Mouse (Mus musculus): ENCODE results near the gene Atp5c1. TPM values are rescaled to one million over a fixed set of nuclear protein-coding genes. Genes with fewer than 3 reads are reported as not detected.

The Atp5c1 gene
- polyA plus RNA-seq, 1 experiment from 2014 or later, result 699 TPM

- Histone ChIP-seq H3K27ac (ENCODE audit: low read depth, low read length) (no peak overlapping the region), H3K4me2 (ENCODE audit: low read length) (no peak overlapping the region), H3K9ac (ENCODE audit: low read length) (no peak overlapping the region), H3K36me3 (ENCODE audit: control insufficient read depth, insufficient read depth, low read length) (no peaks in the 10 kb centered on the region), H3K27me3 (replicated peaks; ENCODE audit: control insufficient read depth, insufficient read depth, low read length) (no peaks in the 10 kb centered on the region), H3K9me3 (replicated peaks; ENCODE audit: control insufficient read depth, low read length) (no peaks in the 10 kb centered on the region), H3K4me3 (ENCODE audit: low read depth, low read length) (no peak overlapping the region), H3K4me1 (ENCODE audit: control insufficient read depth, insufficient read depth, low read length) (no peaks in the 10 kb centered on the region)
- WGBS, result 73% methylated on average over 2 of the region's 2 CpGs
- DNase-seq (ENCODE audit: low spot score), result no peak
- no peak for ATAC-seq
Measured at GRCm38 (mm10) chr2:10100471-10100870, 20.2 kb upstream of the Atp5c1 start.

DNA sequence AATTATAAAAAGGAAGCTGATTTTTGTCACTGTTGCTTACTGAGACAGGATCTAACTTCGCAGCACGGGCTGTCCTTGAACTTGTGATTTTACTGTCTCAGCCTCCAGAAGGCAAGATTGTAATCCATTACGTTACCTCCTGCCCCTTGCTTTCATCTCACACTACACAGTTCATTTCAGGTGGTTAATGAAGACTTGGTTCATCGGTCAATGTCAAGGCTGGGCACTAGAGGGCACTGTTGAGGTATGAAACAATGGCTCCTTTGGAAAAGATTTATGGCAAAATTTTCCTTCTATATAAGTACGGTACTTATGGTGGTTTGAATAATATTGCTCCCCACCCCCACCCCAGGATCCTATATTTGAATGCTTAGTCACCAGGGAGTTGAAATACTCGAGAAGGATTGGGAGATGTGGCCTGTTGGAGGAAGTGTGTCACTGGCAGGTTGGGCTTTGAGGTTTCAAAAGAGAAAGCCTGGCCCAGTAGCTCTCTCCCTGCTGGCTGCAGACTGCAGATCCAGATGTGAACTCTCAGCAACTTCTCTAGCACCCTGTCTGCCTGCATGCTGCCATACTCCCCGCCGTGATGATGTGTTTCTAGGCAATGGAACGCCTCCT, 18.4 kb upstream of the Atp5c1 start:
- no peaks in the 10 kb centered on the region for H3K36me3 ChIP-seq (ENCODE audit: control insufficient read depth, insufficient read depth, low read length)
- H3K9me3 ChIP-seq (replicated peaks; ENCODE audit: control insufficient read depth, low read length), result no peaks in the 10 kb centered on the region
- no peak overlapping the region for H3K4me2 ChIP-seq (ENCODE audit: low read length)
- no peak overlapping the region for H3K4me3 ChIP-seq (ENCODE audit: low read depth, low read length)
- ATAC-seq (peak; percentile 60), DNase-seq (ENCODE audit: low spot score) (peak; percentile 78)
- H3K4me1 ChIP-seq (ENCODE audit: control insufficient read depth, insufficient read depth, low read length), result no peaks in the 10 kb centered on the region
- H3K27me3 ChIP-seq (replicated peaks; ENCODE audit: control insufficient read depth, insufficient read depth, low read length), result no peaks in the 10 kb centered on the region
- WGBS, result 32% methylated on average over 9 of the region's 9 CpGs
- no peak overlapping the region for H3K27ac ChIP-seq (ENCODE audit: low read depth, low read length)
- no peak overlapping the region for H3K9ac ChIP-seq (ENCODE audit: low read length)

- WGBS, result 92% methylated on average over 14 of the region's 14 CpGs
- no peaks in the 10 kb centered on the region for H3K27me3 ChIP-seq (replicated peaks; ENCODE audit: control insufficient read depth, insufficient read depth, low read length)
- H3K36me3 ChIP-seq (ENCODE audit: control insufficient read depth, insufficient read depth, low read length), result peaks cover 33% of the 10 kb centered on the region
- no peaks in the 10 kb centered on the region for H3K9me3 ChIP-seq (replicated peaks; ENCODE audit: control insufficient read depth, low read length)
- no peak for DNase-seq (ENCODE audit: low spot score)
- no peak overlapping the region for H3K9ac ChIP-seq (ENCODE audit: low read length)
- H3K27ac ChIP-seq (ENCODE audit: low read depth, low read length), result no peak overlapping the region
- H3K4me2 ChIP-seq (ENCODE audit: low read length), result no peak overlapping the region
- no peaks in the 10 kb centered on the region for H3K4me1 ChIP-seq (ENCODE audit: control insufficient read depth, insufficient read depth, low read length)
- H3K4me3 ChIP-seq (ENCODE audit: low read depth, low read length), result no peak overlapping the region
- ATAC-seq, result no peak
Measured at GRCm38 (mm10) chr2:10094327-10095100, 14.2 kb upstream of the Atp5c1 start.

GRCm38 (mm10) chr2:10087256-10087850, 7.0 kb upstream of the Atp5c1 start:
- DNase-seq (ENCODE audit: low spot score) (no peak), ATAC-seq (no peak)
- Histone ChIP-seq H3K27ac (ENCODE audit: low read depth, low read length) (no peak overlapping the region), H3K4me2 (ENCODE audit: low read length) (no peak overlapping the region), H3K4me1 (ENCODE audit: control insufficient read depth, insufficient read depth, low read length) (no peaks in the 10 kb centered on the region), H3K36me3 (ENCODE audit: control insufficient read depth, insufficient read depth, low read length) (peaks cover 44% of the 10 kb centered on the region), H3K9me3 (replicated peaks; ENCODE audit: control insufficient read depth, low read length) (no peaks in the 10 kb centered on the region), H3K9ac (ENCODE audit: low read length) (no peak overlapping the region), H3K4me3 (ENCODE audit: low read depth, low read length) (no peak overlapping the region), H3K27me3 (replicated peaks; ENCODE audit: control insufficient read depth, insufficient read depth, low read length) (no peaks in the 10 kb centered on the region)
- 91% methylated on average over 8 of the region's 8 CpGs for WGBS

DNA sequence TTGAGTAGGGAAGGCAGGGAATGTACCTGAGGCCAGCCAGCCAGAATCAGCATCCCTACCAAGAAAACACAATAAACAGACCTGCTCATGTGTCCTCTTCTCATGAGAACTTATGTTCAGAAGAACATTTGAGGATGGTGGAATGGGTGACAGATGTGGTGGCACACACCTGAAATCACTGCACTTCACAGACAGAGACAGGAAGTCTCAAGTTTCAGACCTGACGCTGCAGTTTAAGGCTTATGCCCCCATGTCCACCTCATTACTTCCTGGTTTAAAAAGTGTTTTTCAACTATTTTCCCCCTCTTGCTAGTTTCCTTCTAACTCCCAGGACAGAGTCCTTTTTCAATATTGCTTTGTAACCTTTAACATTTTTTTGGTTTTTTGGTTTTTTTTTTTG, 2.4 kb upstream of the Atp5c1 start:
- Histone ChIP-seq H3K9ac (ENCODE audit: low read length) (no peak overlapping the region), H3K27ac (ENCODE audit: low read depth, low read length) (no peak overlapping the region), H3K4me3 (ENCODE audit: low read depth, low read length) (no peak overlapping the region), H3K27me3 (replicated peaks; ENCODE audit: control insufficient read depth, insufficient read depth, low read length) (no peaks in the 10 kb centered on the region), H3K36me3 (ENCODE audit: control insufficient read depth, insufficient read depth, low read length) (peaks cover 8% of the 10 kb centered on the region), H3K9me3 (replicated peaks; ENCODE audit: control insufficient read depth, low read length) (no peaks in the 10 kb centered on the region), H3K4me2 (ENCODE audit: low read length) (no peak overlapping the region), H3K4me1 (ENCODE audit: control insufficient read depth, insufficient read depth, low read length) (peaks cover 18% of the 10 kb centered on the region)
- DNase-seq (ENCODE audit: low spot score), result no peak
- ATAC-seq, result no peak
- 84% methylated on average over 1 of the region's 1 CpGs for WGBS

GRCm38 (mm10) chr2:10081453-10082080, 1.3 kb upstream of the Atp5c1 start:
- Histone ChIP-seq H3K27me3 (replicated peaks; ENCODE audit: control insufficient read depth, insufficient read depth, low read length) (no peaks in the 10 kb centered on the region), H3K9me3 (replicated peaks; ENCODE audit: control insufficient read depth, low read length) (no peaks in the 10 kb centered on the region), H3K4me2 (ENCODE audit: low read length) (peak overlapping the region; percentile 69), H3K4me1 (ENCODE audit: control insufficient read depth, insufficient read depth, low read length) (peaks cover 18% of the 10 kb centered on the region), H3K4me3 (ENCODE audit: low read depth, low read length) (peak overlapping the region; percentile 95), H3K9ac (ENCODE audit: low read length) (peak overlapping the region; percentile 98; the same call in 1 of the 2 replicates), H3K27ac (ENCODE audit: low read depth, low read length) (no peak overlapping the region), H3K36me3 (ENCODE audit: control insufficient read depth, insufficient read depth, low read length) (no peaks in the 10 kb centered on the region; the same call in 1 of the 2 replicates)
- DNase-seq (ENCODE audit: low spot score), result no peak
- WGBS, result 93% methylated on average over 5 of the region's 5 CpGs
- ATAC-seq, result no peak

DNA sequence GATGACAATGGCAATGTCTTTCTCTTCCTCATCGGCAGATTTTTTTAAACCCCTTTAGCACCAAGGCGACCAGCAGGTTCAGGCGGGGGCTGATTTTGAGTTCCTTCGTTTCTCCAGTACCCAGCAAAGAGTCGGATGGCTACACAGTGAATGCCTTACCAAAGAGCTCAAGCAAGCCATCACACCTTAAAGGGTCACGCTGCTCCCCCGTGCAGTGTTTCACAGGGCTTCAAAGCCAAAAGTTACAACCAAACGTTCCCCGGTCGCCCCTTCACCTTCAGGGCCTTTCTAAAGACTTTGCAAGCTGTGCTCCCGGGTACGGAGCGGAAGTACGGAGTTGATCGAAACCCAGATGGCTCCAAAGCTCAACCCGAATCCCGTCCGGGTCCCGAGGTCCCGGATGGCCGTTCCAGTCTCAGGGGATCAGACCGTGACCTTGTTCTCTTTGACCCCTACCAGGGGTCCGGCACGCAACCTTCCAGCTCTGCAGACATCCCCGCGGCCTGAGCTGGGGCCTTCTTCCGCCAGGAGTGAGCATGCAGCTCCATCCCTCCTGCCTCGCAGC, 483 bp downstream of the Atp5c1 start:
- no peaks in the 10 kb centered on the region for H3K27me3 ChIP-seq (replicated peaks; ENCODE audit: control insufficient read depth, insufficient read depth, low read length)
- ATAC-seq (no peak), DNase-seq (ENCODE audit: low spot score) (no peak)
- under 1% methylated on average over 28 of the region's 28 CpGs for WGBS
- H3K4me3 ChIP-seq (ENCODE audit: low read depth, low read length), result peak overlapping the region; percentile 95
- peaks cover 18% of the 10 kb centered on the region for H3K4me1 ChIP-seq (ENCODE audit: control insufficient read depth, insufficient read depth, low read length)
- peak overlapping the region; percentile 98 for H3K9ac ChIP-seq (ENCODE audit: low read length)
- H3K4me2 ChIP-seq (ENCODE audit: low read length), result peak overlapping the region; percentile 78
- H3K27ac ChIP-seq (ENCODE audit: low read depth, low read length), result peak overlapping the region; percentile 88
- H3K36me3 ChIP-seq (ENCODE audit: control insufficient read depth, insufficient read depth, low read length), result no peaks in the 10 kb centered on the region; the same call in 1 of the 2 replicates
- H3K9me3 ChIP-seq (replicated peaks; ENCODE audit: control insufficient read depth, low read length), result no peaks in the 10 kb centered on the region

- no peak for ATAC-seq
- peaks cover 16% of the 10 kb centered on the region for H3K4me1 ChIP-seq (ENCODE audit: control insufficient read depth, insufficient read depth, low read length)
- H3K36me3 ChIP-seq (ENCODE audit: control insufficient read depth, insufficient read depth, low read length), result no peaks in the 10 kb centered on the region
- no peak for DNase-seq (ENCODE audit: low spot score)
- H3K27me3 ChIP-seq (replicated peaks; ENCODE audit: control insufficient read depth, insufficient read depth, low read length), result no peaks in the 10 kb centered on the region
- H3K27ac ChIP-seq (ENCODE audit: low read depth, low read length), result no peak overlapping the region
- WGBS, result 89% methylated on average over 8 of the region's 8 CpGs
- H3K9ac ChIP-seq (ENCODE audit: low read length), result no peak overlapping the region
- no peak overlapping the region for H3K4me3 ChIP-seq (ENCODE audit: low read depth, low read length)
- H3K4me2 ChIP-seq (ENCODE audit: low read length), result no peak overlapping the region
- H3K9me3 ChIP-seq (replicated peaks; ENCODE audit: control insufficient read depth, low read length), result no peaks in the 10 kb centered on the region
Measured at GRCm38 (mm10) chr2:10076675-10077074, 3.6 kb downstream of the Atp5c1 start.
